Mouse (Mus musculus) kidney, embryonic 15.5 days (tissue): Measurements from ENCODE around the gene Abcd3. TPM values are rescaled to one million over a fixed set of nuclear protein-coding genes. Genes with fewer than 3 reads are reported as not detected.

Experiments used
- ATAC-seq: fragments of 200-750 bp; cut with Nextera tagmentation; replicated peaks from 2 replicates; pipeline ENCODE4 v1.8.0; 2017; ENCODE audit warnings: moderate TSS enrichment; ENCODE audit not compliant: low FRiP score
- H3K27ac ChIP-seq: fragments of 300-500 bp; sonication (generic); 2 replicates; pipeline ENCODE4 v1.5.1; 2015; ENCODE audit warnings: mild to moderate bottlenecking, inconsistent platforms
- H3K27me3 ChIP-seq: fragments of 300-500 bp; sonication (generic); 2 replicates; pipeline ENCODE4 v1.6.1; 2015; ENCODE audit warnings: inconsistent platforms
- H3K36me3 ChIP-seq: fragments of 300-500 bp; sonication (generic); 2 replicates; pipeline ENCODE4 v1.6.1; 2015; ENCODE audit warnings: inconsistent platforms
- H3K4me1 ChIP-seq: fragments of 300-500 bp; sonication (generic); 2 replicates; pipeline ENCODE4 v1.6.1; 2015; ENCODE audit warnings: inconsistent platforms
- H3K4me2 ChIP-seq: fragments of 300-500 bp; sonication (generic); 2 replicates; pipeline ENCODE4 v1.6.1; 2015; ENCODE audit warnings: moderate library complexity, mild to moderate bottlenecking, inconsistent platforms
- H3K4me3 ChIP-seq: fragments of 300-500 bp; sonication (generic); replicated peaks from 2 replicates; pipeline ENCODE4 v1.5.1; 2015; ENCODE audit warnings: mild to moderate bottlenecking, inconsistent platforms
- H3K9ac ChIP-seq: fragments of 300-500 bp; sonication (generic); 2 replicates; pipeline ENCODE4 v1.6.1; 2015; ENCODE audit warnings: mild to moderate bottlenecking, inconsistent platforms
- H3K9me3 ChIP-seq: fragments of 300-500 bp; sonication (generic); replicated peaks from 2 replicates; pipeline ENCODE4 v1.6.1; 2016; ENCODE audit warnings: inconsistent platforms
- WGBS: fragments of 180-500 bp; shearing (Covaris S2); methylation state at CpG from one replicate; pipeline ENCODE4 v1.1.7; 2015; ENCODE audit warnings: mixed read lengths; 5-methylcytosine and 5-hydroxymethylcytosine counted together
- polyA plus RNA-seq: library from polyadenylated mRNA; unstranded; fragments of >200 nt; fragmentation: Nextera tagmentation; extraction: Ambion mirVana; gene quantifications from 2 replicates; pipeline ENCODE4 v1.2.1, GENCODE M21; 2015

Abcd3 gene
- polyA plus RNA-seq, 1 experiment from 2014 or later, result 65.3 TPM

DNA sequence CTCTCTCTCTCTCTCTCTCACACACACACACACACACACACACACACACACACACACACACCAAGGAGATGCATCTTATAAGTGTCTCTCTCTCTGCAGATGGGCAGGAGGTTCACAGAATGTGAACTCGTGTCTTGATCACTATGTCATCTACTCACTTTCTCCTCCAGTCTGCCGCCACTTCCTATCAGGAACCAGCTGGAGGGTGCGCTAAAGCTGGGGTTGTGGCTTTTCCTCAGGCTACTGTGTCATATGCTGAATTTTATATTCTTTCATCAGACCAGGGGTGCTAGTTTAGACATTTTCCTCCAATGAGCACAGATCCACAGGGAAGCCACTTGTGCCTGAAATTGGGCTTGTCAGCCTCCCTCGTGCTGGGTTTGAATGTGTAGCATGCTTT is 85.4 kb downstream of the Abcd3 start:
- 78% methylated on average over 4 of the region's 4 CpGs for WGBS
- no peaks in the 10 kb centered on the region for H3K27me3 ChIP-seq
- no peak overlapping the region for H3K4me3 ChIP-seq
- ATAC-seq, result no peak
- no peak overlapping the region for H3K4me2 ChIP-seq
- peaks cover 4% of the 10 kb centered on the region; the same call in 1 of the 2 replicates for H3K4me1 ChIP-seq
- H3K9ac ChIP-seq, result no peak overlapping the region
- H3K9me3 ChIP-seq, result no peaks in the 10 kb centered on the region
- H3K27ac ChIP-seq, result no peak overlapping the region
- H3K36me3 ChIP-seq, result peaks cover 33% of the 10 kb centered on the region

DNA sequence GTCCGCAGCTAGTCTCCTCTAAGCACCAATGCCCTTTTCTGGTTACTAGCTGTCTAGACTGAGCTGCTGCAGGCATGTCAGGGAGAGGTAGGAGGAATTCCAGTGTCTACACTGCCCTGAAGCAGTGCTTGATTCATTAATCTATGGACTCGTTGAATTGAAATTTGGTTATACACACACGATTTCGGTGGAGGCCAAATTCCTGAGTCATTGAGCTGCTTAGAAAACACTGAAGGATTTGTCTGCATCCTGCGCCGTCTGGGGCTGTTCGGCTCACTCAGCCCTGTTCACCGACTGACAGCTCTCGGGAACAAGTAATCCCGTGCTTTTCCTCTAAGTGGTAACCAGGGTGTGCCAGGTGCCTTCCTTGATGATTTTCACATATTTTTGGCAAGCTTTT is 89.5 kb downstream of the Abcd3 start:
- H3K4me1 ChIP-seq, result peaks cover 26% of the 10 kb centered on the region
- no peak overlapping the region for H3K4me2 ChIP-seq
- no peak for ATAC-seq
- 79% methylated on average over 10 of the region's 10 CpGs for WGBS
- H3K9ac ChIP-seq, result no peak overlapping the region
- no peaks in the 10 kb centered on the region for H3K9me3 ChIP-seq
- H3K27ac ChIP-seq, result no peak overlapping the region
- H3K4me3 ChIP-seq, result no peak overlapping the region
- H3K36me3 ChIP-seq, result peaks cover 10% of the 10 kb centered on the region
- peaks cover 8% of the 10 kb centered on the region; the same call in 1 of the 2 replicates for H3K27me3 ChIP-seq

DNA sequence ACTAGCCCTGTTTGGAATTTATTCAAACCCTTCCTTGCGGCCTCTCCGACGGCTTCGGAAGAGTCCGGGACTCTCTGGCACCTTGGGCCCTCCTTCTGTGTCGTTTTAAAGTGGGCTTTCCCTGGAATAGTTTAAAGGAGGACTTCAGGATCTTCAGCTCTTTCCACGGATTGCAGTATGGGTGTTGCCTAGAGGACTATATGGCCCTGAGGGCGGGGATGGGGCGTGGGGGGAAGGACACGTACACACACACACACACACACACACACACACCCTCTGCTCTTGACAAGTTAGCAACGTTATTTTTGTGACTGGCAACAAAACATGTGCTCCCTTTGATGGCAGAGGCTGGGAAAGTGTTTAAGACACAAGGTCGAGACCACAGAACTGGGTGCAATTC is 90.5 kb downstream of the Abcd3 start:
- H3K36me3 ChIP-seq, result no peaks in the 10 kb centered on the region
- H3K9ac ChIP-seq, result no peak overlapping the region; the same call in 1 of the 2 replicates
- H3K9me3 ChIP-seq, result no peaks in the 10 kb centered on the region
- H3K4me1 ChIP-seq, result peaks cover 26% of the 10 kb centered on the region
- no peak overlapping the region for H3K27ac ChIP-seq
- WGBS, result 21% methylated on average over 12 of the region's 12 CpGs
- ATAC-seq, result no peak
- H3K27me3 ChIP-seq, result peaks cover 8% of the 10 kb centered on the region; the same call in 1 of the 2 replicates
- H3K4me2 ChIP-seq, result peak overlapping the region; percentile 87
- H3K4me3 ChIP-seq, result peak overlapping the region; percentile 75

DNA sequence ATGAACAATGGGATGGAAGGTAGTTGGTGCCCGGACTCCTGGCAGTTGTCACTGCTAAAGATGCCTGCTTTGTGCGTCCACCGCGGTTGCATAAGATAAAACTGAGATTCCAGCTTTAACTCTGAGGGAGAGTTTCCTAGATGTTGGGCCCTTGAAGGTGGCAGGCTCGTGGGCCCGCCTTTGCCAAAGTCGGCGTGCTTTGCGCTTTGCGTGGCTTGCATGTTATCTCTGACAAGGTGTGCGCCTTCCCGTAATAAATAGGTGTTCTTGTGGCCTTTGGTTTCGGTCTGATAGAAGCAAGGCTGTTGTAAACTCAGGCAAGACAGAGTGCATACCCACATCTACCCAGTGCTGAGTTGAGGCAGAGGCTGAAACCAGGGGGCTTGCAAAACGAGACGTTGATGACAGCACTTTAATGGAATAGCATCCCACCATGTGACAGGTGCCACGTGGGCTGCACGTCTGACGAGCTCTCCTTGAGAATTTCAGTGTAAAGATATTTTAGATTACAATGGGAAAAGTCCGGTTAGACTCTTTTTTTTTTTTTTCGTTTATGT is 91.1 kb downstream of the Abcd3 start:
- 4% methylated on average over 20 of the region's 20 CpGs for WGBS
- Histone ChIP-seq H3K27me3 (peaks cover 8% of the 10 kb centered on the region; the same call in 1 of the 2 replicates), H3K9ac (peak overlapping the region; percentile 58), H3K4me1 (peaks cover 26% of the 10 kb centered on the region), H3K4me3 (peak overlapping the region; percentile 75), H3K27ac (no peak overlapping the region), H3K36me3 (no peaks in the 10 kb centered on the region), H3K9me3 (no peaks in the 10 kb centered on the region), H3K4me2 (peak overlapping the region; percentile 87)
- no peak for ATAC-seq

DNA sequence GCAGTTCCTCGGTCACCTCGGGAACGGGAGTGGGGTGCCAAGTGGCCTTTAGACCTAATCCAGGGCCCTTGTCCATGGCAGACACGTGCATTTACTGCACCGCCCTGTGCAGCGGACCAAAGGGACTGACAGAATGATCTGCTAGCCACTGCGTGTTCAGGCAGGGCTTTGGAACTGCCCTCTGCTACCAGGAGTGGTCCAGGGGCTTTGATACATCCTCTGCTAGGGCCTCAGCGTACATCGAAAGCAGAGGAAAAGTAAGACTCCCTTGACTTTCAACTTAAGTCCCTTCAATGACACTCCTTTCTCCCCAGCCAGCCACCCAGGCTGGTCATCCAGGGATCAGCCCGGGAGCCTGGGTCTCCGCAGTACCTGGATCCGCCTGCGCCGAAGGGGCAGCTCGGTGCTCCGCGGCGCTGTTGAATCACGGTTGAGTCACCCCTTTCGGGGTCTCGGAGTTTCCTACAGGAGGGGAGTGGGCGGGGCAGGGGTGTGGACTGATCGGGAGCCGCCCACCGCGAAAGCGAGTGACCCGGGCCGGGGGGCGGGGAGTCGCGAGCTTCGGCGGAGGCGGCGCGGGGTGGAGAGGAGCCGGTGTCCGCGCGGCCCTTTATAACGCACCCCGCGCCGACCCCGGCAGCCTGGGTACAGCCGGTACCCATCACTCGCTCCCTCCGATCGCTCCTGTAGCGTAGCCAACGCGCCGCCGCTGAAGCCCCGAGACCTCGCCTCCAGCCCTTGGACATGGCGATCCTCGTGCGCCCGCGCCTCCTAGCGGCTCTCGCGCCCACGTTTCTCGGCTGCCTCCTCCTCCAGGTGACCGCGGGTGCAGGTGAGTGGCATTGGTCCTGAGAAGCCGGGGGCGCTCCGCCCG is 91.9 kb downstream of the Abcd3 start, which contains the start of gene F3:
TSS of gene F3 (plus strand) at position 567 of the 874 bp plus-strand sequence.
- Histone ChIP-seq H3K27me3 (peaks cover 8% of the 10 kb centered on the region; the same call in 1 of the 2 replicates), H3K36me3 (no peaks in the 10 kb centered on the region), H3K4me1 (peaks cover 26% of the 10 kb centered on the region), H3K9me3 (no peaks in the 10 kb centered on the region), H3K27ac (peak within 1 kb of the TSS; percentile 80), H3K9ac (peak within 1 kb of the TSS; percentile 58), H3K4me3 (peak within 1 kb of the TSS; percentile 75), H3K4me2 (peak within 1 kb of the TSS; percentile 87)
- under 1% methylated on average over 73 of the region's 73 CpGs for WGBS
- ATAC-seq, result peak; percentile 92

DNA sequence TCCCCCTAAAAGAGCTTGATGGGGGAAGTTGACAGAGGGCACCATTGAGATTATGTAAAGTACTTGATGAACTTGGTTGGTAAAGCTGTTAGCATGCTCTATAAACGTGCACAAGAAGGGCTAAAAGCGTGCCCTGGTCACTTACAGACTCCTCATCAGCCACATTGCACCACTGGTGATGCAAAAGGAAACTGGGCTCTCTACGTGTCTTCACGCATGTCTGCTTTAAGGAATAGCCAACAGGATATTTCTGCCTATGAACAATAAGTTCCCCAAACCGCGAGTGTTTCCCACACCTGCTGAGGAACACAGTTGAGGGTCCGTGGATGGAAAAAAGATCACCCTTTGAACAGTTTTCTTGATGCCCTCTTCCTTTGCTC is 93.4 kb downstream of the Abcd3 start:
- Histone ChIP-seq H3K36me3 (no peaks in the 10 kb centered on the region), H3K9ac (no peak overlapping the region), H3K27me3 (peaks cover 8% of the 10 kb centered on the region; the same call in 1 of the 2 replicates), H3K4me1 (peaks cover 26% of the 10 kb centered on the region), H3K4me3 (no peak overlapping the region), H3K9me3 (no peaks in the 10 kb centered on the region), H3K27ac (no peak overlapping the region), H3K4me2 (no peak overlapping the region; the same call in 1 of the 2 replicates)
- WGBS, result 79% methylated on average over 7 of the region's 7 CpGs
- no peak for ATAC-seq

DNA sequence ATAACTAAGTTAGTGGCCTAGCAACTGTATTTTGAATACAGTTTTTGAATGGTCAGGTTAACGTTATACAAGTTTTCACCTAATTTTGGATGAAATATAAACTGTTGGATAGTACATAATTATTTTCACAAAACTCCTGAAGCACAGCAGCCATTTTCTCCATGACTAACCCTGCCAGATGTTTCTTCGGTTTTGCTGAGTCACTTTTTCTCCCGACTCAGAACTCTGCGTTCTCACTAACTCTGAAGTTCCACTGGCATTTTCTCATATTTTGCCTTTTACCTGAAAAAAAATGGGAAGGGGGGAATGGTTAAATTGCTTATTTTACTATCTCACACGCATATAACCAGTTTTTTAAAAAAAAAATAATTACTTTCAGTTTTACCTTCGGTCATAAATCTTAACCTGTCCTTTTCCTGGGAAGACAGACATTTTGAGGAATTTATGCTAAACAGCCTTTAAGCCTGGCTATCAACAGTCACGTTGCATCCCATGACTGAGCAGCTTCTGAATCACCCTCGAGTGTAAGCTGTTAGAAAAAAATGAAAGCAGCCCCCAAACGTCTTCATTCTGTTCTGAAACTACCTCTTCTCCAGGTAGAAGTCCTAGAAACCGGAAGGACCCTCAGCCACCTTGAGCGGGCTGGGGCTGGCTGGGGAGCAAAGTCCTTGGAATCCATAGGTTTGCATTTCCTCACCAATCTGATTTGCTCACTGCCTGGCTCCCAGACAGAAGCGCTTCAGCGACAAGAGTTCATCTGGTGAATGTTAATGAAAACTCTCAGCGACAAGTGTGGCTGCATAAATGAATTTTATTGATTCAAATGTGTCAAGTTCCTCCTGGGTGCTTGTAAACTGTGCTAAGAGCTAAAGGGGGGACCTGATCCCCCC is 94.1 kb downstream of the Abcd3 start:
- WGBS, result 41% methylated on average over 14 of the region's 14 CpGs
- Histone ChIP-seq H3K4me2 (peak overlapping the region; percentile 15; the same call in 1 of the 2 replicates), H3K9ac (no peak overlapping the region), H3K27ac (no peak overlapping the region), H3K4me3 (no peak overlapping the region), H3K9me3 (no peaks in the 10 kb centered on the region), H3K27me3 (peaks cover 8% of the 10 kb centered on the region; the same call in 1 of the 2 replicates), H3K4me1 (peaks cover 26% of the 10 kb centered on the region), H3K36me3 (no peaks in the 10 kb centered on the region)
- ATAC-seq, result no peak

DNA sequence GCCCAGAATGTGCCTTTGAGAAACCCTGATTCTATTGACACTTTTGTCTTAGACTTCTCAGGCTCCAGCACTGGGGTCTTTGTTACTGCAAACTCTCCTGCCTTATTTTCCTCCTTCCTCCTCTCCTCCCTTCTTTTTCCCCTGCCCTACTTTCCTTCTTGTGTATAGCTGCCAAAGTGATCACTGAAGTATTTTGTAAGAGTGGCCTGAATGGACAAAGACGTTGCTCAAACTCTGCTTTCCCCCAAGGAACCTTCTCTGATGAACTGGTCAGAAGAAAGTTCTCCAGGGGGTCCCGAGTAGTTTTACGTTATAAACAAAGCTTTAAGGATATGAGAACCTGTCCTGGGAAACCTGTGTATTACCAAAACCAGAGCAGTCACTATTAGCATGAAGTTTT is 95.4 kb downstream of the Abcd3 start:
- no peak overlapping the region for H3K9ac ChIP-seq
- H3K27ac ChIP-seq, result no peak overlapping the region
- no peaks in the 10 kb centered on the region for H3K36me3 ChIP-seq
- peaks cover 8% of the 10 kb centered on the region; the same call in 1 of the 2 replicates for H3K27me3 ChIP-seq
- 83% methylated on average over 3 of the region's 3 CpGs for WGBS
- no peak overlapping the region for H3K4me3 ChIP-seq
- H3K9me3 ChIP-seq, result no peaks in the 10 kb centered on the region
- peaks cover 23% of the 10 kb centered on the region for H3K4me1 ChIP-seq
- no peak for ATAC-seq
- H3K4me2 ChIP-seq, result no peak overlapping the region

DNA sequence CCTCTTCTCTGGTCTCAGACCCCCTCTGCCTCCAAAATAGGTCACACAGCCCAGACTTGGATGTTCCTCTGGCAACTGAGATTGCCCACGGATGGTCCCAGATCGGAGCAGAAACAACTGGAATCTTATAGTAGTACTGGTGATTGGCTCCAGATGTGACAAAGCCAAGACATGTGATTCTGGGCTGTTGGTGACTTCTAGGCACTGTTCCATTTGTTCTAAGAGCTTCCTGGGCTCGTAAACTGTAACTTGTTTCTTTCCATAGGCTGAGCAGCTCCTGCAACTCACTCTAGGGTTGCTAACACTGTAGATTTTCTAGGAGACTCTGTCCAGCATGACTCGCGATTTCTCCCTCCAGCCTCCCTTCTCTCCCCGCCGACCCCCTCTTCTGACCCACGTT is 96.4 kb downstream of the Abcd3 start:
- peaks cover 8% of the 10 kb centered on the region; the same call in 1 of the 2 replicates for H3K27me3 ChIP-seq
- H3K4me3 ChIP-seq, result no peak overlapping the region
- no peak overlapping the region for H3K9ac ChIP-seq
- H3K36me3 ChIP-seq, result no peaks in the 10 kb centered on the region
- H3K27ac ChIP-seq, result no peak overlapping the region
- no peaks in the 10 kb centered on the region for H3K9me3 ChIP-seq
- no peak for ATAC-seq
- peaks cover 20% of the 10 kb centered on the region for H3K4me1 ChIP-seq
- H3K4me2 ChIP-seq, result no peak overlapping the region
- 65% methylated on average over 8 of the region's 8 CpGs for WGBS

DNA sequence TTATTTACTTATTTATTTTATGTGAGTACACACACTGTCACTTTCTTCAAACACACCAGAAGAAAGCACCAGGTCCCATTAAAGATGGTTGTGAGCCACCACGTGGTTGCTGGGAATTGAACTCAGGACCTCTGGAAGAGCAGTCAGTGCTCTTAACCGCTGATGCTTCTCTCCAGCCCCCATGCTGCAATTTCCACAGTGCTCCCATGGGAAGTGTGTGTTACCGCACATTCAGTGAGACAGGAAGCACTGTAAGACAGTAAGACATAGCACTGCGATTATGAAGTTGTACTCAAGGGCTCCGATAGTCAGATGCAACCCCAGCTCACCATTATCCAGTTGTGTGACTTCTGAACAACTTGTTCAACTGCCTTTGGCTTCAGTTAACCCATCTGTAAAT is 98.6 kb downstream of the Abcd3 start:
- WGBS, result 77% methylated on average over 5 of the region's 5 CpGs
- H3K4me2 ChIP-seq, result no peak overlapping the region
- no peaks in the 10 kb centered on the region for H3K9me3 ChIP-seq

DNA sequence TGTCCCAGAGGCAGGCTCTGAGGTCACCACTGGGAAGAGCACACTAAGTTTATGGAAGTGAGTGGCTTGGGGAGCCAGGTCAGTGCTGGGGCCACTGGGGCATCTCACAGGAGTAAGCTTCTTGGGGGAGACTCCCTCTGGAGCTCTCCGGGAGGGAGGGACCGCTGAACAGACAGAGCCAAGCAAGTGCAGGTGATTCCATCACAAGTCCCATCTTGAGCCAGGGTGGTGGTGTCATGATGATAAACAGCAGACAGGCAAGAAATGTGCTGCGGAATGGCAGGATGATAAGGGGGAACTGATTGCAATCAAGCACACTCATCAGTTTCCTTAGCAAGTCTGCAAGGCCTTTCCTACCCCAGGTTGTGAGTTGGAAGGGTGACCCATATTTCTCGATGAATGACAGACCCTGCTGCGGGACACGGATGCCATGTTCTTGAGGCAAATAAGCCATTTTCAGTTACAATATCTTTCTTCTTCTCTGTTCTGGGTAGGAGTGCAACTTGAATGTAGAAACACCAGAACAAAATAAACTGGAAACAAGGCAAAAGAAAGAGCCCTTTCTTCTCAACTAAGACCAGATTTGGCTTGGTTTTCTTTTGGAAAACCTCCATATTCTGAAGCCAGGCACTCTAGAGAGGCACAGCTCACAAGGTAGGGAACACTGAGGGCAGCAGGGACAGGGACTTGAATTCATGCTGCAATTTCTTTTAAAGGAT is 99.2 kb downstream of the Abcd3 start:
- H3K4me1 ChIP-seq, result peaks cover 24% of the 10 kb centered on the region
- H3K9me3 ChIP-seq, result no peaks in the 10 kb centered on the region
- H3K4me2 ChIP-seq, result no peak overlapping the region
- 79% methylated on average over 6 of the region's 6 CpGs for WGBS
- no peaks in the 10 kb centered on the region for H3K36me3 ChIP-seq
- no peak overlapping the region for H3K4me3 ChIP-seq
- H3K9ac ChIP-seq, result no peak overlapping the region
- ATAC-seq, result no peak
- H3K27ac ChIP-seq, result no peak overlapping the region
- H3K27me3 ChIP-seq, result no peaks in the 10 kb centered on the region

More for the DNA sequence above, 98.6 kb downstream of the Abcd3 start:
- Histone ChIP-seq H3K27me3 (0 out of 2 replicates have a peak, but pooled peaks cover 4% of the 10 kb centered on the region), H3K9ac (no peak overlapping the region), H3K4me3 (no peak overlapping the region), H3K27ac (no peak overlapping the region), H3K4me1 (peaks cover 27% of the 10 kb centered on the region), H3K36me3 (no peaks in the 10 kb centered on the region)
- no peak for ATAC-seq
